Mouse (Mus musculus): ENCODE data around the gene Dbnl. TPM values are rescaled to one million over a fixed set of nuclear protein-coding genes. Genes with fewer than 3 reads are reported as not detected.

Dbnl gene
- polyA plus RNA-seq, 1 experiment from 2014 or later, result 140 TPM

DNA sequence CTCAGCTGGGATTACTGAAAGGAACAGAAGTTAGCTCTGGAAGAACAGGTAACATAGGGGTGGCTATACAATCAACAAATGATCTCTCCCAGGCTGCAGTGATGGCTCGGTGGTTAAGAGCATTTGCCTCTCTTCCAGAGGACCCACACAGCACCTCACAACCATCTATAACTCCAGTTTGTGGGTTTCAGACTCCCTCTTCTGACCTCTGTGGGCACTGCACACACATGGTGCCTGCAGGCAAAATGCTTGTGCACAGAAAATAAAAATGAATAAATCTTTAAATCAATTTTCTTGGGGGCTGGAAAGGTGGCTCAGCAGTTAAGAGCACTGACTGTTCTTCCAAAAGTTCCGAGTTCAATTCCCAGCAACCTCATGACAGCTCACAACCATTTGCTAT, 9.8 kb upstream of the Dbnl start:
- H3K4me1 ChIP-seq, result no peaks in the 10 kb centered on the region
- no peak overlapping the region for H3K27ac ChIP-seq
- H3K9me3 ChIP-seq, result no peaks in the 10 kb centered on the region; the same call in 1 of the 2 replicates
- peaks cover 3% of the 10 kb centered on the region; the same call in 1 of the 2 replicates for H3K36me3 ChIP-seq (replicated peaks)
- WGBS, result 70% methylated on average over 2 of the region's 2 CpGs
- H3K4me3 ChIP-seq, result no peak overlapping the region
- DNase-seq (ENCODE audit: extremely low spot score, low spot score), result no peak
- H3K27me3 ChIP-seq (ENCODE audit: poor library complexity, severe bottlenecking), result no peaks in the 10 kb centered on the region

DNA sequence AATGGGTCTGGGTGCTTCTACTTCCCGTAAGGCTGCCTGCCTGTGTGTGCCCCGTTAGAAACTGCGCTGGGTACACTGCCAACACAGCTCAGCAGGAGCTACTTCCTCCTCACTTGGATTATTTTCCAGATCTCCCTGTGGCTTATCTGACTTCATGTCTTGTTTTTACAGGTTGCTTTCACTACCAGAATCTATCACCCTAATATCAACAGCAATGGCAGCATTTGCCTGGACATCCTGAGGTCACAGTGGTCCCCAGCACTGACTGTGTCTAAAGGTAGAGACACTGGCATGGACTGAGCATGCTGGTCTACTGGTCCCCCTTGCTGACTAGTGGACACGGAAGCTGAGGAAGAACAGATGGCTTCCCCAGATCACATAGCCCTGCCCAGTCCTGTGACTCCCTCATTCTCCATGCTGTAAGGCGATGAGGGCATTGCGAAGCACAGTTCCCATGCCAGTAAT, 8.2 kb upstream of the Dbnl start:
- WGBS, result 95% methylated on average over 6 of the region's 6 CpGs
- no peak for DNase-seq (ENCODE audit: extremely low spot score, low spot score)

DNA sequence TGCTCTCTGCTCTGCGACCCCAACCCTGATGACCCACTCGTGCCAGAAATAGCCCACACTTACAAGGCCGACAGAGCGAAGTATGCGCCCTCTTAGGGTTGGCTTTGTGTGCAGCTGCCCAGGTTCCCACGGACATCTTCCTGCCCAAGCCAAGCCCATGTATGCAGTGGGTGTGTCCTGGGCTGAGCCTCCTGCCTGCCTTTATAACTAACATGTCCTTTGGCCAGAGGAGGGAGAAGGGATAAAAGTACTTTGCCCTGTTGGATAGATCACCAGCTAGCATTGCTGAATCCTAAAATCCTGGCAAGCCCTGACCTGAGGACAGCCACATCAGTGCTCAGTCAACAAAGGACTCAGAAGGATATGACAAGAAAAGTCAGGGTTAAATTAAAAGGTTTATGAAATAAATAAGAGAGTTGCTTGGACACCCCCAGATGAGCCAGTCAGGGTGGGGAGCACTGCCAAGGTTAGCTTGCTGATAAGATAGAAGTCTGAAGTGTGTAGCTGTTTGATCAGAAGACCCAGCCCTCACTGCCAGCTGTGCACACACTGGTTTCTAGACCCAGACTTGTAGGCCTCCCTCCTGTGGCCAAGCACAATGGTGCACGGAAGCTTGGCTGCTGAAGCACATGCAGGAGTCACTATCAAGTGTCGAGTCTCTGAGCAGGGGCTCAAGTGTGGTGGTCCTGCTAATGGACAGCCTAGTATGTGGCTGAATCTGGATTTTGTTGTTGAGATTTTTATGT, 5.9 kb upstream of the Dbnl start:
- Histone ChIP-seq H3K36me3 (replicated peaks) (peaks cover 3% of the 10 kb centered on the region; the same call in 1 of the 2 replicates), H3K4me3 (no peak overlapping the region), H3K4me1 (peaks cover 7% of the 10 kb centered on the region), H3K27me3 (ENCODE audit: poor library complexity, severe bottlenecking) (no peaks in the 10 kb centered on the region), H3K9me3 (no peaks in the 10 kb centered on the region), H3K27ac (no peak overlapping the region)
- no peak for DNase-seq (ENCODE audit: extremely low spot score, low spot score)
- whole genome bisulfite sequencing, result 78% methylated on average over 8 of the region's 8 CpGs

More for the DNA sequence above, 8.2 kb upstream of the Dbnl start:
- Histone ChIP-seq H3K27me3 (ENCODE audit: poor library complexity, severe bottlenecking) (no peaks in the 10 kb centered on the region), H3K27ac (no peak overlapping the region), H3K4me1 (no peaks in the 10 kb centered on the region), H3K9me3 (no peaks in the 10 kb centered on the region), H3K4me3 (no peak overlapping the region), H3K36me3 (replicated peaks) (peaks cover 3% of the 10 kb centered on the region; the same call in 1 of the 2 replicates)

DNA sequence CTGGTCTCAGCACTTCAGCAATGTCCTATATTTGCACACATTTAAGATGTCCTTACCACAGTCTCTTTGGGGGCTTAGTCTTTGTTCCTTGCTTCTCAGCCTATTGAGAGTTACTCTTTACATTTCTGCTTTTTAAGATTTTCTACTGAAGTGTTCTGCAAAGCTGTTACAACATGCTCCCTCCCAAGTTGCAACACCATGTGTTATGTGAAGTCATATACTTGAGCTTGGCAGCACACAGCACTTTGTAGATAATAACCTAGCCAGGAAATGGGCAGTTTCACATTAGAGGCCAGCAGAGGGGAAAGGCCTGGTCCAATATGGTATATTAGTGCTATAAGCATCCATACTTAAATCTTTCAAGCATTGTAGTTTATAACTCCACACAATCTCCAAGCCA, 2.6 kb upstream of the Dbnl start:
- peaks cover 14% of the 10 kb centered on the region for H3K36me3 ChIP-seq (replicated peaks)
- H3K27me3 ChIP-seq (ENCODE audit: poor library complexity, severe bottlenecking), result no peaks in the 10 kb centered on the region
- H3K4me1 ChIP-seq, result peaks cover 30% of the 10 kb centered on the region
- no peak for DNase-seq (ENCODE audit: extremely low spot score, low spot score)
- no peak overlapping the region for H3K27ac ChIP-seq
- no peaks in the 10 kb centered on the region for H3K9me3 ChIP-seq
- H3K4me3 ChIP-seq, result no peak overlapping the region

DNA sequence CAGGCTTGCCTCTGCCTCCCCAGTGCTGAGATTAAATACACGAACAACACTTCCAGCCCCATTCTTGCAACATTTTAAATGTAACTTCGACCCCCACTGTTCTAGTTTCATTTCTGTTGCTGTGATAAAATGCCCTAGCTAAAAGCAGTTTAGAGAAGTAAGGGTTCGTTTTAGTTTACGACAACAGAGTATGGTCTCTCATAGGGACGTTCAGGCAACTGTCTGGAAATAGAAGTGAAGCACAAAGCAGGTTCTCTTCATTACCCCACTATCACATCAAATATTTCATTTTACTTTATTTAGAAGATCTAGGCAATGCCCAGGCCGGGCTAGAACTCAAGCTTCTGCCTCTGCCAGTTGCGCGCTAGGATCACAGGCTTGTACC, 625 bp upstream of the Dbnl start:
- peak overlapping the region; percentile 93 for H3K27ac ChIP-seq
- no peak for DNase-seq (ENCODE audit: extremely low spot score, low spot score)
- no peaks in the 10 kb centered on the region for H3K27me3 ChIP-seq (ENCODE audit: poor library complexity, severe bottlenecking)
- H3K4me3 ChIP-seq, result peak overlapping the region; percentile 91
- H3K4me1 ChIP-seq, result peaks cover 30% of the 10 kb centered on the region
- WGBS, result 42% methylated on average over 8 of the region's 8 CpGs
- H3K36me3 ChIP-seq (replicated peaks), result peaks cover 28% of the 10 kb centered on the region
- no peaks in the 10 kb centered on the region for H3K9me3 ChIP-seq

DNA sequence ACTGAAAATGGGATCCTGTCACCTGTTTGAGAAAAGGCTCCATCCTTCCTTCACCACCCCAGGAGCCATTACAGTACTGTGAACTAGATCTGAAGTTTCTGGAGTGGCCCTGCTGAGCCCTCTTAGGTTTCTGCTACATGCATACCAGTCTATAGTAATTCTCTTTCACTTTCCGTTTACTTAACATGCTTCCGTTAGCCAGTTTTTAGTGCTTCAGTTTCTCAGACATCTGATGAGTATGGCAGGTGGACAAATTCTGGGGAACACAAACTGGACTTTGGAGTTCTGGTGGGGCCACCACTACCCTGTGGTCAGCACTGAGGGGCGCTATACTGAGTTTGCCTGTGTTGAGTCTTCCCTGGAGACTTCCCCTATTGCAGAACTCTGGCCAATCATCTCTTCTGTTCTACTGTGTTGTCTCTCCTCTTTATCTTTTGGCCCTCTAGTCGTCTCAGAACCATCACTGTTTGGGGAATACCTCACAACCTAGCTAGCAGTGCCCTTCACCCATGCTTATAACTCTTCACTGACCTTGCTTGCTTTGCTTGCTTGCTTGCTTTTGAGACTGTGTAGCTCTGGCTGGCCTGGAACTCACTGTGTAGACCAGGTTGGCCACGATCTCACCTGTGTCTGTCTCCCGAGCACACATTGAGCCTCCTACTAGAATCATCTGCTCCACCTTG, 924 bp downstream of the Dbnl start:
- Histone ChIP-seq H3K4me3 (peak overlapping the region; percentile 91), H3K27me3 (ENCODE audit: poor library complexity, severe bottlenecking) (no peaks in the 10 kb centered on the region), H3K36me3 (replicated peaks) (peaks cover 44% of the 10 kb centered on the region), H3K27ac (peak overlapping the region; percentile 93), H3K9me3 (no peaks in the 10 kb centered on the region), H3K4me1 (peaks cover 30% of the 10 kb centered on the region)
- no peak for DNase-seq (ENCODE audit: extremely low spot score, low spot score)
- WGBS, result 82% methylated on average over 6 of the region's 6 CpGs

DNA sequence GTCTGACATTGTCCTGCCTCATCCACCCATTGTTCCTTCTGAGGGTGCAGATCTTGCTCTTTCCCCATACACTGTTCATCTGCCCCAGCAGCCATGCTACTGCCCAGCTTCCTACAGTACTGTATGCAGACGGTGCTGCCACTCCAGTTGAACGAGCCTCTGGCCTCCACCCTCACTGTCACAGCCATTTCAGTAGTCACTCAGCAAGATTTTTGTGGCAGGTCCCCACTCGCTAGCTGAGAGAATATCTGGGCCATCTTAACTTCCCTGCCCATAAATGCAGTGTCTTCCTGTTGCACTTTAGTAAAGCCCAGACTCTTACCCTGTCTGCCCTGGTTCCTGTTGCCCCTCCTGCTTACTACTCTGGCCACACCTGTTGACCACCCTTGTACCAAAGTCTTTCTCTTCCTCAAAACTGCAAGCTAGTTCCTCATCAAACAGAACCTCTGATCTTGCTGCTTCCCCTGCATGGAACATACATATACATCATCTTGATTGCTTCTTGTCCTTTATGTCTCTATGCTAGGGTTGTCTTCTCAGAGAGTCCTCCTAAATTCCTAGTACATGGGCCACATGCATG, 1.6 kb downstream of the Dbnl start:
- peak overlapping the region; percentile 91 for H3K4me3 ChIP-seq
- no peak for DNase-seq (ENCODE audit: extremely low spot score, low spot score)
- no peaks in the 10 kb centered on the region for H3K9me3 ChIP-seq
- no peak overlapping the region for H3K27ac ChIP-seq
- peaks cover 50% of the 10 kb centered on the region for H3K36me3 ChIP-seq (replicated peaks)
- H3K27me3 ChIP-seq (ENCODE audit: poor library complexity, severe bottlenecking), result no peaks in the 10 kb centered on the region
- peaks cover 30% of the 10 kb centered on the region for H3K4me1 ChIP-seq
- 91% methylated on average over 3 of the region's 3 CpGs for WGBS

DNA sequence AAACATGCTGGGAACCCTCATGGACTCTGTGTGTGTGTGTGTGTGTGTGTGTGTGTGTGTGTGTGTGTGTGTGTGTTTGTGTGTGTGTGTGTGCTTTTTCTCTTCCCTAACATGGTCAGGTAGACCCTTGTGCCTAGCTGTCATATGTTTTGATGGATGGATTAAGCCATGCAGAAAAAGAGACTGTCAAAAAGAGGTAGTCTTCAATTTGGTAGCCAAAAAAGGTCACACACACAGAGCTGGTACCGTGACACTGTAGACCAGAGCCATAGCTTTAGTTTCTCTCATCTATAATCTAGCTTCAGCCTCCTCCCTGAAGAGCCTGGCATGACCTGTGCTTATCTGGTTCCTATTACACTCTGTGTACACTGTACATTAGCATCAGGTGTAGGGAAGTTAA, 2.1 kb downstream of the Dbnl start:
- no peak overlapping the region for H3K27ac ChIP-seq
- 94% methylated on average over 1 of the region's 1 CpGs for WGBS
- no peak for DNase-seq (ENCODE audit: extremely low spot score, low spot score)
- no peak overlapping the region for H3K4me3 ChIP-seq
- H3K36me3 ChIP-seq (replicated peaks), result peaks cover 56% of the 10 kb centered on the region
- H3K9me3 ChIP-seq, result no peaks in the 10 kb centered on the region
- no peaks in the 10 kb centered on the region for H3K27me3 ChIP-seq (ENCODE audit: poor library complexity, severe bottlenecking)
- peaks cover 30% of the 10 kb centered on the region for H3K4me1 ChIP-seq

DNA sequence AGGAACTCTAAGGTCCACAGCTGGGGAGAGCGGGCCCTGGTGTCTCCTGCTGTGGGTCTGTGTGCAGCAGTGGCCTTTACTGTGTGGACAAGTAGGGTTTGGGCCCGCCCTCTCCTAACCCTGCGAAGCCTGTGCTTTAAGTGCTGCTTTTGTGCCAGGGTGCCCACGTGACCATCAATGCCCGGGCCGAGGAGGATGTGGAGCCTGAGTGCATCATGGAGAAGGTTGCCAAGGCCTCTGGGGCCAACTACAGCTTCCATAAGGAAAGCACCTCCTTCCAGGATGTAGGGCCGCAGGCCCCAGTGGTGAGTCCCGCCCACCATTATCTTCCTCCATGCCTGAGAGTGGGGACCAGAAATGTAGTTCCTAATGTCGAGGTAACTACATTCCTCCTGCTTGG, 7.0 kb downstream of the Dbnl start:
- no peaks in the 10 kb centered on the region for H3K27me3 ChIP-seq (ENCODE audit: poor library complexity, severe bottlenecking)
- no peaks in the 10 kb centered on the region for H3K9me3 ChIP-seq
- no peak for DNase-seq (ENCODE audit: extremely low spot score, low spot score)
- H3K4me3 ChIP-seq, result no peak overlapping the region
- peaks cover 96% of the 10 kb centered on the region for H3K36me3 ChIP-seq (replicated peaks)
- 96% methylated on average over 9 of the region's 9 CpGs for WGBS
- H3K4me1 ChIP-seq, result no peaks in the 10 kb centered on the region
- no peak overlapping the region for H3K27ac ChIP-seq

DNA sequence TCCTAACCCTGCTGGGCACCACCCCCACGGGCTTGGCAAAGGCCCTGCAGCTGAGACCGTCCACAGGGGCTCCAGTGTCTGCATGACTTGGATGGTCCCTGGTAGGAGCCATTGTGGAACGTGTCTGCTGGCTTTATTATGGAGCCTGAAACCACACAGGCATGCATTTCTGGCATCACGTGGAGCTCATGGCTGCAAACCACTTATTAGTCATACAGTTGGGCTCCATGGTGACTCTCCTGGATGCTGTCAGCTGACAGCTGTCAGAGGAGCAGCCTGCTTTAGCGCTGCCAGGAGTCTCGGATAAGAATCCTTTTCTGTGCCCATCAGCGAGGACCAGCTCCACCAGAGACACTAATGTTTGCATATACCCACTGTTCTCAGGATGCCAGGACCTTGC, 7.4 kb downstream of the Dbnl start:
- H3K27me3 ChIP-seq (ENCODE audit: poor library complexity, severe bottlenecking), result no peaks in the 10 kb centered on the region
- H3K27ac ChIP-seq, result no peak overlapping the region
- peaks cover 96% of the 10 kb centered on the region for H3K36me3 ChIP-seq (replicated peaks)
- H3K4me3 ChIP-seq, result no peak overlapping the region
- no peaks in the 10 kb centered on the region for H3K9me3 ChIP-seq
- no peaks in the 10 kb centered on the region for H3K4me1 ChIP-seq
- no peak for DNase-seq (ENCODE audit: extremely low spot score, low spot score)
- WGBS, result 89% methylated on average over 7 of the region's 7 CpGs

DNA sequence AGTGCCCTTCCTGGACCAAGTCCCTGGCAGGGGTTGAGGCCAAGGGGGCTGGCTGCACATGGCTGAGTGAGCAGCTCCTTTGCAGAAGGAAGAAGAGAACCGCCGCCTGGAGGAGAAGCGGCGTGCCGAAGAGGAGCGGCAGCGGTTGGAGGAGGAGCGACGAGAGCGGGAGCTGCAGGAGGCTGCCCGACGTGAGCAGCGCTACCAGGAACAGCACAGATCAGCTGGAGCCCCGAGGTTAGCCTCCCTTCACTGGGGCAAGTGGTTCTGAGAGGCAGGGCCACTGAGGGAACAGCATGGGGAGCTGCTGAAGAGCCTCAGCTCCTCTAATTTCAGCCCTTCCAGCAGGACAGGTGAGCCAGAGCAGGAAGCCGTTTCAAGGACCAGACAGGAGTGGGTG, 8.7 kb downstream of the Dbnl start:
- no peaks in the 10 kb centered on the region for H3K4me1 ChIP-seq
- WGBS, result 84% methylated on average over 15 of the region's 15 CpGs
- no peak overlapping the region for H3K4me3 ChIP-seq
- DNase-seq (ENCODE audit: extremely low spot score, low spot score), result no peak
- no peak overlapping the region for H3K27ac ChIP-seq
- no peaks in the 10 kb centered on the region for H3K9me3 ChIP-seq
- no peaks in the 10 kb centered on the region for H3K27me3 ChIP-seq (ENCODE audit: poor library complexity, severe bottlenecking)
- H3K36me3 ChIP-seq (replicated peaks), result peaks cover 98% of the 10 kb centered on the region

DNA sequence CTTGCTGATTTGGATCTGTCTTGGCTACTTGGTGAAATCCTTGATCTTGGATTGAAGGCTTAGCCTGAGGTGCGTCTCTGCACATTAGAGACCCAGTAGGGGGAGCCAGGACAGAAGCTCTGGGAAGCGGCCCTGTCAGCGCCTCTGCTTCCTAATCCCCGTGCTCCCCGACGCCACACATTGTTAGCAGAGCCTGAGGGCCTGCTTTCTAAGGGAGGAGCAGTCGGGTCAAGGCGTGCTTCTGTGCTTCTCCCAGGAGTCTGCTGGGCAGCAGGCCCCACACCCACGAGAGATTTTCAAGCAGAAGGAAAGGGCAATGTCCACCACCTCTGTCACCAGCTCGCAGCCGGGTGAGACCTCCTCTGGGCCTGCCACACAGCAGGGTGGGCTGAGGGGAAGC, 9.1 kb downstream of the Dbnl start:
- 74% methylated on average over 11 of the region's 11 CpGs for WGBS
- DNase-seq (ENCODE audit: extremely low spot score, low spot score), result no peak
- Histone ChIP-seq H3K4me3 (no peak overlapping the region), H3K4me1 (no peaks in the 10 kb centered on the region; the same call in 1 of the 2 replicates), H3K36me3 (replicated peaks) (peaks cover 94% of the 10 kb centered on the region), H3K27me3 (ENCODE audit: poor library complexity, severe bottlenecking) (no peaks in the 10 kb centered on the region), H3K27ac (no peak overlapping the region), H3K9me3 (no peaks in the 10 kb centered on the region)

DNA sequence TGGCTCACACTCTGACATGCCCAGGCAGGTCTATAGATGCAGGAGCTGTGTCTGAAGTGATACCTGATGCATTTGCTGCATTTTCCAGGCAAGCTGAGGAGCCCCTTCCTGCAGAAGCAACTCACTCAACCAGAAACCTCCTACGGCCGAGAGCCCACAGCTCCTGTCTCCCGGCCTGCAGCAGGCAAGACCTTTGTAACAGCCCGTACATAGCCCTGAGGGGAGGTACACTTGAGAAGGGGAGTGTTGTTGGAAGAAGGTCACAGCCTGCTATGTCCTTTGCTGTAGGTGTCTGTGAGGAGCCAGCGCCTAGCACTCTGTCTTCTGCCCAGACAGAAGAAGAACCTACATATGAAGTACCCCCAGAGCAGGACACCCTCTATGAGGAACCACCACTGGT, 9.6 kb downstream of the Dbnl start:
- 90% methylated on average over 5 of the region's 5 CpGs for WGBS
- Histone ChIP-seq H3K27me3 (ENCODE audit: poor library complexity, severe bottlenecking) (no peaks in the 10 kb centered on the region), H3K36me3 (replicated peaks) (peaks cover 88% of the 10 kb centered on the region)

More for the DNA sequence above, 9.6 kb downstream of the Dbnl start:
- Histone ChIP-seq H3K4me1 (peaks cover 2% of the 10 kb centered on the region), H3K9me3 (no peaks in the 10 kb centered on the region), H3K4me3 (no peak overlapping the region), H3K27ac (no peak overlapping the region)
- no peak for DNase-seq (ENCODE audit: extremely low spot score, low spot score)
